Mouse (Mus musculus) embryonic facial prominence, embryonic 13.5 days (tissue): Measurements from ENCODE around the gene Kcna5. TPM values are rescaled to one million over a fixed set of nuclear protein-coding genes. Genes with fewer than 3 reads are reported as not detected.

Source experiments
- ATAC-seq: fragments of 200-750 bp; cut with Nextera tagmentation; 2 replicates; pipeline ENCODE4 v1.8.0; 2017; ENCODE audit warnings: low read depth; ENCODE audit not compliant: insufficient number of reproducible peaks, insufficient read depth, low FRiP score, low TSS enrichment
- H3K27ac ChIP-seq: fragments of 300-500 bp; sonication (generic); 2 replicates; pipeline ENCODE4 v1.5.1; 2015; ENCODE audit warnings: moderate library complexity, mild to moderate bottlenecking, inconsistent platforms
- H3K27me3 ChIP-seq: fragments of 300-500 bp; sonication (generic); 2 replicates; pipeline ENCODE4 v1.6.1; 2015; ENCODE audit warnings: mild to moderate bottlenecking, inconsistent platforms
- H3K36me3 ChIP-seq: fragments of 300-500 bp; sonication (generic); 2 replicates; pipeline ENCODE4 v1.6.1; 2015; ENCODE audit warnings: mild to moderate bottlenecking, inconsistent platforms
- H3K4me1 ChIP-seq: fragments of 300-500 bp; sonication (generic); 2 replicates; pipeline ENCODE4 v1.6.1; 2015; ENCODE audit warnings: inconsistent platforms
- H3K4me2 ChIP-seq: fragments of 300-500 bp; sonication (generic); 2 replicates; pipeline ENCODE4 v1.6.1; 2015; ENCODE audit warnings: moderate library complexity, mild to moderate bottlenecking, inconsistent platforms
- H3K4me3 ChIP-seq: fragments of 300-500 bp; sonication (generic); 2 replicates; pipeline ENCODE4 v1.5.1; 2015; ENCODE audit warnings: mild to moderate bottlenecking, inconsistent platforms
- H3K9ac ChIP-seq: fragments of 300-500 bp; sonication (generic); 2 replicates; pipeline ENCODE4 v1.6.1; 2015; ENCODE audit warnings: mild to moderate bottlenecking, inconsistent platforms
- H3K9me3 ChIP-seq: fragments of 300-500 bp; sonication (generic); 2 replicates; pipeline ENCODE4 v1.6.1; 2016; ENCODE audit warnings: inconsistent platforms
- WGBS: fragments of 180-500 bp; shearing (Covaris S2); methylation state at CpG from one replicate; pipeline ENCODE4 v1.1.7; 2015; ENCODE audit warnings: mixed read lengths; 5-methylcytosine and 5-hydroxymethylcytosine counted together
- polyA plus RNA-seq: library from polyadenylated mRNA; unstranded; fragments of >200 nt; fragmentation: Nextera tagmentation; extraction: Ambion mirVana; gene quantifications from 2 replicates; pipeline ENCODE4 v1.2.1, GENCODE M21; 2015

Gene Kcna5
- polyA plus RNA-seq, 1 experiment from 2014 or later: 4.7 TPM

GRCm38 (mm10) chr6:126534531-126535207, 543 bp downstream of the Kcna5 start:
- H3K27ac ChIP-seq: peak overlapping the region; percentile 66
- H3K9ac ChIP-seq: peak overlapping the region; percentile 67
- H3K4me3 ChIP-seq: peak overlapping the region; percentile 39
- 10% methylated on average over 31 of the region's 31 CpGs for WGBS
- H3K36me3 ChIP-seq: no peaks in the 10 kb centered on the region
- H3K4me1 ChIP-seq: peaks cover 46% of the 10 kb centered on the region
- H3K9me3 ChIP-seq: no peaks in the 10 kb centered on the region
- ATAC-seq: peak; percentile 38; the same call in 1 of the 2 replicates
- H3K27me3 ChIP-seq: peaks cover 23% of the 10 kb centered on the region
- H3K4me2 ChIP-seq: peak overlapping the region; percentile 71

DNA sequence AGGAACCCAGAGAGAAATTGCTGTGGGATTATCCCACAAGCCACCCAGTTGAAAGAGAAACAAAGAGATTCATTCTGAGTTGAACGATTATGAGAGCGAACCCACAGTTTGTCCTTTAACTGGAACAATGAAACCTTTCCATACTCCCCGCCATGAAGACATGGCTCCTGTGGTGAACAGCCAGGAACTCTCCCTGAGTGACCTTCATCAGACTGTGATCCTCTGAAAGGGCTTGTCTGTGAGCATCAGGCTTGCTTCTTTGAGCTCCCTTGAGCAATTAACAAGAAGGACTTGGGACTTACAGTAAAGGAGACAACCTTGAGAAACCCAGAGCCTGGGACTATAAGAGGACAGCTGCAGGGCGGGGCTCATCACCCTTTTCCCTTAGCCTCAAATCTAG, 3.9 kb downstream of the Kcna5 start:
- no peak overlapping the region for H3K4me2 ChIP-seq
- H3K4me3 ChIP-seq: no peak overlapping the region
- no peaks in the 10 kb centered on the region for H3K9me3 ChIP-seq
- peaks cover 33% of the 10 kb centered on the region for H3K4me1 ChIP-seq
- 66% methylated on average over 4 of the region's 4 CpGs for WGBS
- H3K27ac ChIP-seq: no peak overlapping the region
- H3K27me3 ChIP-seq: peaks cover 23% of the 10 kb centered on the region
- no peak overlapping the region for H3K9ac ChIP-seq
- no peaks in the 10 kb centered on the region for H3K36me3 ChIP-seq
- ATAC-seq: no peak

GRCm38 (mm10) chr6:126530019-126530418, 5.2 kb downstream of the Kcna5 start:
- Histone ChIP-seq H3K27ac (no peak overlapping the region), H3K9ac (no peak overlapping the region), H3K36me3 (no peaks in the 10 kb centered on the region), H3K4me2 (no peak overlapping the region), H3K4me3 (no peak overlapping the region), H3K4me1 (peaks cover 20% of the 10 kb centered on the region), H3K27me3 (peaks cover 22% of the 10 kb centered on the region), H3K9me3 (no peaks in the 10 kb centered on the region)
- no peak for ATAC-seq
- 73% methylated on average over 3 of the region's 3 CpGs for WGBS

- H3K4me3 ChIP-seq: no peak overlapping the region
- no peak for ATAC-seq
- WGBS: 58% methylated on average over 10 of the region's 10 CpGs
Measured at GRCm38 (mm10) chr6:126514720-126515119, 20.5 kb downstream of the Kcna5 start.

GRCm38 (mm10) chr6:126513714-126514248, 21.4 kb downstream of the Kcna5 start:
- H3K4me1 ChIP-seq: no peaks in the 10 kb centered on the region
- H3K27me3 ChIP-seq: no peaks in the 10 kb centered on the region
- no peak overlapping the region for H3K4me2 ChIP-seq
- H3K4me3 ChIP-seq: no peak overlapping the region
- no peaks in the 10 kb centered on the region for H3K9me3 ChIP-seq
- H3K36me3 ChIP-seq: no peaks in the 10 kb centered on the region
- no peak for ATAC-seq
- 81% methylated on average over 3 of the region's 3 CpGs for WGBS
- H3K27ac ChIP-seq: no peak overlapping the region
- H3K9ac ChIP-seq: no peak overlapping the region

More at GRCm38 (mm10) chr6:126514720-126515119, 20.5 kb downstream of the Kcna5 start:
- Histone ChIP-seq H3K9ac (no peak overlapping the region), H3K27ac (no peak overlapping the region), H3K36me3 (no peaks in the 10 kb centered on the region), H3K4me2 (no peak overlapping the region), H3K27me3 (no peaks in the 10 kb centered on the region), H3K9me3 (no peaks in the 10 kb centered on the region), H3K4me1 (no peaks in the 10 kb centered on the region)

GRCm38 (mm10) chr6:126513154-126513553, 22.1 kb downstream of the Kcna5 start:
- Histone ChIP-seq H3K4me1 (no peaks in the 10 kb centered on the region), H3K9me3 (no peaks in the 10 kb centered on the region), H3K27me3 (no peaks in the 10 kb centered on the region), H3K9ac (no peak overlapping the region), H3K4me2 (no peak overlapping the region), H3K4me3 (no peak overlapping the region), H3K36me3 (no peaks in the 10 kb centered on the region), H3K27ac (no peak overlapping the region)
- WGBS: 88% methylated on average over 3 of the region's 3 CpGs
- ATAC-seq: no peak

GRCm38 (mm10) chr6:126508671-126509070, 26.5 kb downstream of the Kcna5 start:
- no peaks in the 10 kb centered on the region; the same call in 1 of the 2 replicates for H3K27me3 ChIP-seq
- ATAC-seq: no peak
- H3K9me3 ChIP-seq: no peaks in the 10 kb centered on the region
- H3K27ac ChIP-seq: no peak overlapping the region
- H3K9ac ChIP-seq: no peak overlapping the region
- no peaks in the 10 kb centered on the region for H3K36me3 ChIP-seq
- H3K4me2 ChIP-seq: no peak overlapping the region
- no peaks in the 10 kb centered on the region for H3K4me1 ChIP-seq
- 82% methylated on average over 6 of the region's 6 CpGs for WGBS
- no peak overlapping the region for H3K4me3 ChIP-seq

- Histone ChIP-seq H3K27me3 (no peaks in the 10 kb centered on the region; the same call in 1 of the 2 replicates), H3K4me1 (no peaks in the 10 kb centered on the region), H3K36me3 (no peaks in the 10 kb centered on the region), H3K9me3 (peaks cover 4% of the 10 kb centered on the region; the same call in 1 of the 2 replicates), H3K9ac (no peak overlapping the region), H3K4me2 (no peak overlapping the region), H3K27ac (no peak overlapping the region), H3K4me3 (no peak overlapping the region)
- ATAC-seq: no peak
- WGBS: 83% methylated on average over 8 of the region's 8 CpGs
Measured at GRCm38 (mm10) chr6:126503920-126504319, 31.3 kb downstream of the Kcna5 start.

GRCm38 (mm10) chr6:126502691-126503301, 32.4 kb downstream of the Kcna5 start:
- H3K9ac ChIP-seq: no peak overlapping the region
- no peaks in the 10 kb centered on the region; the same call in 1 of the 2 replicates for H3K27me3 ChIP-seq
- H3K4me2 ChIP-seq: no peak overlapping the region
- no peak overlapping the region for H3K27ac ChIP-seq
- WGBS: 43% methylated on average over 9 of the region's 9 CpGs
- H3K36me3 ChIP-seq: no peaks in the 10 kb centered on the region
- ATAC-seq: no peak
- peaks cover 4% of the 10 kb centered on the region; the same call in 1 of the 2 replicates for H3K9me3 ChIP-seq
- no peak overlapping the region for H3K4me3 ChIP-seq
- H3K4me1 ChIP-seq: 0 out of 2 replicates have a peak, but pooled peaks cover under 1% of the 10 kb centered on the region

GRCm38 (mm10) chr6:126500985-126501384, 34.2 kb downstream of the Kcna5 start:
- ATAC-seq: no peak
- H3K4me2 ChIP-seq: no peak overlapping the region
- no peaks in the 10 kb centered on the region for H3K36me3 ChIP-seq
- no peak overlapping the region for H3K27ac ChIP-seq
- 88% methylated on average over 6 of the region's 6 CpGs for WGBS
- 0 out of 2 replicates have a peak, but pooled peaks cover 3% of the 10 kb centered on the region for H3K27me3 ChIP-seq
- peaks cover 12% of the 10 kb centered on the region; the same call in 1 of the 2 replicates for H3K4me1 ChIP-seq
- H3K9me3 ChIP-seq: peaks cover 4% of the 10 kb centered on the region; the same call in 1 of the 2 replicates
- no peak overlapping the region for H3K9ac ChIP-seq
- H3K4me3 ChIP-seq: no peak overlapping the region

DNA sequence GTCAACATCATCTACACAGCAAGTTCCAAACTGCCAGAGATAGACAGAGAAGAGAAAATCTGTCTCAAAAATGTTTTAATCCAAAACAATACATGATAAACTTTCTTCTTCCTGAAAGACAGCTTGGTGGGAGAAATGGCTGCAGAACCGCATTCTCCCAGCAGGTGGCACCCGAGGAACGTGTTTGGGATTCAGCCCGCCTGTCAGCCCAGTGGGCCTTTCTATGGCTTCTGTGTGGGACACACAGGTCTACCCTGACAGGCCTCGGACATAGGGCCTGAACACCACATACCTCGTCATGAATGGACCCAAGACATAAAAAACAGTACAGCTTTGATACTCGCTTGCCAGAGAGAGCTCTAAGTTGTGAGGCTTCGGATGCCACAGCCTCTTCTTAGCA, 35.1 kb downstream of the Kcna5 start:
- no peak overlapping the region for H3K4me2 ChIP-seq
- H3K27me3 ChIP-seq: 0 out of 2 replicates have a peak, but pooled peaks cover 3% of the 10 kb centered on the region
- peaks cover 12% of the 10 kb centered on the region; the same call in 1 of the 2 replicates for H3K4me1 ChIP-seq
- H3K36me3 ChIP-seq: no peaks in the 10 kb centered on the region
- ATAC-seq: no peak
- H3K4me3 ChIP-seq: no peak overlapping the region
- H3K27ac ChIP-seq: no peak overlapping the region
- no peak overlapping the region for H3K9ac ChIP-seq
- H3K9me3 ChIP-seq: peaks cover 4% of the 10 kb centered on the region; the same call in 1 of the 2 replicates
- 18% methylated on average over 8 of the region's 8 CpGs for WGBS
